Mouse (Mus musculus): ENCODE results near the gene Ccdc15. TPM values are rescaled to one million over a fixed set of nuclear protein-coding genes. Genes with fewer than 3 reads are reported as not detected.

Gene Ccdc15
- polyA plus RNA-seq, 1 experiment from 2014 or later = 4.3 TPM

DNA sequence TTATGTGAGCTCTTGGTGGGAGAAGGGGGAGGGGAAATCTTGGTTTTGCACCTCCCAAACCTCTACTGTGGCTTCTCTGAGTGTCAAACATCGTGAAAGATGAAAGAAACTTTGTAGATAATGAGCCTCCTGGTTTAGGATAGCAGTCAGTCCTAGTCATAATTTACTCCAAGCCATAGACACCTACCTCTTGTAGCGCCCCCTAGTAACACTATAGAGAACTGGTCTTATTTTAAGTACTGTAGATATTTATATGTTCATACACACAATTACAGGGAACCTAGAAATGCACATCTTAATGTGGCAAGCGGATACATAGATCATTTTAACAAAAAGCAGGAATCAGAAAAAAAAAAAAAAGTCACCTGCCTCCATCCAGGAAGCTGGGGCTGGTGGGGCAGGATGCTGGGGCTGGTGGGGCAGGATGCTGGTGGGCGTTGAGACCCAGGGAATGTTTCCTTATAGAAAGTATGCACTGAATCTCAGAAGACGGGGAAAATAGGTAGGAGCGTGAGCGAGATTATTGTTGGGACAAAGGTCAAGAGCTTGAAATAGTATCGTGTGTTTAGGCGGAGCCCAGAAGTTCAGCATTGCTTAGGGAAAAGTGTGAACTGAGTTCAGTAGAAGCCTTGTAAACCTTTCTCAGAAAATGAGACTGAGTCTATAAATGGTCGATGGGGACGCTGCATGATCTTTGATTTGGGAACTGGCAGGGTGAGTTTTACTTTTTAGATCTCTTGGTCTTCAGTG lies 20.0 kb upstream of the Ccdc15 start:
- Histone ChIP-seq H3K27me3 (replicated peaks; ENCODE audit: control insufficient read depth, insufficient read depth, low read length) (no peaks in the 10 kb centered on the region), H3K27ac (ENCODE audit: low read length) (peak overlapping the region; percentile 58), H3K36me3 (ENCODE audit: control insufficient read depth, insufficient read depth, low read length) (no peaks in the 10 kb centered on the region), H3K4me1 (ENCODE audit: control insufficient read depth, insufficient read depth, low read length) (0 out of 2 replicates have a peak, but pooled peaks cover 2% of the 10 kb centered on the region), H3K9ac (ENCODE audit: low read depth, low read length) (no peak overlapping the region), H3K9me3 (ENCODE audit: control insufficient read depth, low read length) (no peaks in the 10 kb centered on the region), H3K4me3 (ENCODE audit: low read length) (no peak overlapping the region), H3K4me2 (ENCODE audit: low read depth, low read length) (no peak overlapping the region)
- peak; percentile 78 for ATAC-seq
- 56% methylated on average over 11 of the region's 11 CpGs for WGBS

- no peak for ATAC-seq
- H3K4me3 ChIP-seq (ENCODE audit: low read length) = no peak within 1 kb of the TSS
- H3K9ac ChIP-seq (ENCODE audit: low read depth, low read length) = no peak within 1 kb of the TSS
- H3K36me3 ChIP-seq (ENCODE audit: control insufficient read depth, insufficient read depth, low read length) = no peaks in the 10 kb centered on the region
- no peaks in the 10 kb centered on the region for H3K27me3 ChIP-seq (replicated peaks; ENCODE audit: control insufficient read depth, insufficient read depth, low read length)
- 0 out of 2 replicates have a peak, but pooled peaks cover 2% of the 10 kb centered on the region for H3K4me1 ChIP-seq (ENCODE audit: control insufficient read depth, insufficient read depth, low read length)
- no peaks in the 10 kb centered on the region for H3K9me3 ChIP-seq (ENCODE audit: control insufficient read depth, low read length)
- no peak within 1 kb of the TSS for H3K4me2 ChIP-seq (ENCODE audit: low read depth, low read length)
- no peak within 1 kb of the TSS for H3K27ac ChIP-seq (ENCODE audit: low read length)
- 88% methylated on average over 17 of the region's 17 CpGs for WGBS
Measured at GRCm38 (mm10) chr9:37367301-37368080, 19.3 kb upstream of the Ccdc15 start, which contains the start of gene Hepacam. TSS of gene Hepacam (plus strand) at chr9:37367351.

GRCm38 (mm10) chr9:37365706-37366105 lies 17.5 kb upstream of the Ccdc15 start:
- Histone ChIP-seq H3K27me3 (replicated peaks; ENCODE audit: control insufficient read depth, insufficient read depth, low read length) (no peaks in the 10 kb centered on the region), H3K4me1 (ENCODE audit: control insufficient read depth, insufficient read depth, low read length) (0 out of 2 replicates have a peak, but pooled peaks cover 2% of the 10 kb centered on the region), H3K4me2 (ENCODE audit: low read depth, low read length) (no peak overlapping the region), H3K9me3 (ENCODE audit: control insufficient read depth, low read length) (no peaks in the 10 kb centered on the region), H3K36me3 (ENCODE audit: control insufficient read depth, insufficient read depth, low read length) (no peaks in the 10 kb centered on the region), H3K27ac (ENCODE audit: low read length) (no peak overlapping the region), H3K9ac (ENCODE audit: low read depth, low read length) (no peak overlapping the region), H3K4me3 (ENCODE audit: low read length) (no peak overlapping the region)
- 45% methylated on average over 5 of the region's 5 CpGs for WGBS
- ATAC-seq = peak; percentile 63

- Histone ChIP-seq H3K27ac (ENCODE audit: low read length) (no peak overlapping the region), H3K27me3 (replicated peaks; ENCODE audit: control insufficient read depth, insufficient read depth, low read length) (no peaks in the 10 kb centered on the region), H3K4me1 (ENCODE audit: control insufficient read depth, insufficient read depth, low read length) (0 out of 2 replicates have a peak, but pooled peaks cover 2% of the 10 kb centered on the region), H3K4me2 (ENCODE audit: low read depth, low read length) (no peak overlapping the region), H3K36me3 (ENCODE audit: control insufficient read depth, insufficient read depth, low read length) (no peaks in the 10 kb centered on the region), H3K9ac (ENCODE audit: low read depth, low read length) (no peak overlapping the region), H3K4me3 (ENCODE audit: low read length) (no peak overlapping the region), H3K9me3 (ENCODE audit: control insufficient read depth, low read length) (no peaks in the 10 kb centered on the region)
- WGBS = 80% methylated on average over 3 of the region's 3 CpGs
- ATAC-seq = no peak
Measured at GRCm38 (mm10) chr9:37364392-37364791, 16.2 kb upstream of the Ccdc15 start.

GRCm38 (mm10) chr9:37363551-37363950 lies 15.3 kb upstream of the Ccdc15 start:
- no peak for ATAC-seq
- Histone ChIP-seq H3K36me3 (ENCODE audit: control insufficient read depth, insufficient read depth, low read length) (no peaks in the 10 kb centered on the region), H3K4me3 (ENCODE audit: low read length) (no peak overlapping the region), H3K9me3 (ENCODE audit: control insufficient read depth, low read length) (no peaks in the 10 kb centered on the region), H3K9ac (ENCODE audit: low read depth, low read length) (no peak overlapping the region), H3K4me1 (ENCODE audit: control insufficient read depth, insufficient read depth, low read length) (no peaks in the 10 kb centered on the region), H3K27me3 (replicated peaks; ENCODE audit: control insufficient read depth, insufficient read depth, low read length) (no peaks in the 10 kb centered on the region), H3K27ac (ENCODE audit: low read length) (no peak overlapping the region), H3K4me2 (ENCODE audit: low read depth, low read length) (no peak overlapping the region)
- 67% methylated on average over 3 of the region's 3 CpGs for WGBS

DNA sequence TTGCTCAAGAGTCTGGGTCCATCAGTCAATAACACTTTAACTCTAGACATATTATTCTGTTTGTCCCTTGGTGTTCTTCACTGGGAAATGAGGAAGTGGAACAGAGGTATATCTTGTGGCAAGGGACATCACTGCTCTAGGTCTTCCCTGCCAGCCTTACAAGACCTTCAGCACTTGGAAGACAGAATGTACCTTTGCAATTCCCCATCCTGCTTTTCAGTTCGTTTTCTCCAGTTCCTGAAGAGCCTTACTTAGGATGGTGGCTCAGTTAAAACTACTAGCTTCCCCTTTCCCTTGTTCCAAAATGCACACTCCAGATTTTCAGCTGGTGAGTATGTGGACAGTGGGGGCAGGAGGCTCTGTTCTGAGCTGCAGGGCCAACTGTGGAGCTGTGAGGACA lies 14.6 kb upstream of the Ccdc15 start:
- H3K9me3 ChIP-seq (ENCODE audit: control insufficient read depth, low read length) = no peaks in the 10 kb centered on the region
- no peaks in the 10 kb centered on the region for H3K27me3 ChIP-seq (replicated peaks; ENCODE audit: control insufficient read depth, insufficient read depth, low read length)
- no peak overlapping the region for H3K4me3 ChIP-seq (ENCODE audit: low read length)
- 72% methylated on average over 1 of the region's 1 CpGs for WGBS
- ATAC-seq = no peak
- no peak overlapping the region for H3K4me2 ChIP-seq (ENCODE audit: low read depth, low read length)
- H3K27ac ChIP-seq (ENCODE audit: low read length) = no peak overlapping the region
- H3K4me1 ChIP-seq (ENCODE audit: control insufficient read depth, insufficient read depth, low read length) = no peaks in the 10 kb centered on the region
- no peaks in the 10 kb centered on the region for H3K36me3 ChIP-seq (ENCODE audit: control insufficient read depth, insufficient read depth, low read length)
- H3K9ac ChIP-seq (ENCODE audit: low read depth, low read length) = no peak overlapping the region

GRCm38 (mm10) chr9:37362084-37362483 lies 13.9 kb upstream of the Ccdc15 start:
- Histone ChIP-seq H3K27ac (ENCODE audit: low read length) (no peak overlapping the region), H3K27me3 (replicated peaks; ENCODE audit: control insufficient read depth, insufficient read depth, low read length) (no peaks in the 10 kb centered on the region), H3K36me3 (ENCODE audit: control insufficient read depth, insufficient read depth, low read length) (no peaks in the 10 kb centered on the region), H3K4me1 (ENCODE audit: control insufficient read depth, insufficient read depth, low read length) (no peaks in the 10 kb centered on the region), H3K4me3 (ENCODE audit: low read length) (no peak overlapping the region), H3K9ac (ENCODE audit: low read depth, low read length) (no peak overlapping the region), H3K9me3 (ENCODE audit: control insufficient read depth, low read length) (no peaks in the 10 kb centered on the region), H3K4me2 (ENCODE audit: low read depth, low read length) (no peak overlapping the region)
- no peak for ATAC-seq

GRCm38 (mm10) chr9:37359331-37360220 lies 11.3 kb upstream of the Ccdc15 start:
- Histone ChIP-seq H3K36me3 (ENCODE audit: control insufficient read depth, insufficient read depth, low read length) (no peaks in the 10 kb centered on the region), H3K9me3 (ENCODE audit: control insufficient read depth, low read length) (no peaks in the 10 kb centered on the region), H3K27ac (ENCODE audit: low read length) (no peak overlapping the region), H3K27me3 (replicated peaks; ENCODE audit: control insufficient read depth, insufficient read depth, low read length) (no peaks in the 10 kb centered on the region), H3K9ac (ENCODE audit: low read depth, low read length) (no peak overlapping the region), H3K4me2 (ENCODE audit: low read depth, low read length) (no peak overlapping the region), H3K4me1 (ENCODE audit: control insufficient read depth, insufficient read depth, low read length) (no peaks in the 10 kb centered on the region), H3K4me3 (ENCODE audit: low read length) (no peak overlapping the region)
- ATAC-seq = 0 out of 2 replicates have a peak, but pooled peaks have one; percentile 26
- WGBS = 50% methylated on average over 6 of the region's 6 CpGs
